Comparison of ENCODE assay signal across 9 mouse cellular contexts in genomic region chr14:23848529-23849141, GRCm38 (mm10).
A peak's percentile ranks its signal among the peaks of the same experiment; 100 is the strongest.
DNase-seq lines count a peak whose midpoint lies in the region; ATAC-seq and TF ChIP-seq lines count a peak whose summit lies in the region.
"Had no signal": no experiment of that assay in that cellular context is flagged by ENCODE, and none has a peak within 500 bp of the region (broad histone marks: within the 10 kb centered on the region; RNA-seq: fewer than 3 reads in every experiment).

No protein-coding gene starts in this region.

- no peak overlapping the region for H3K27ac ChIP-seq in liver, embryonic 12.5 days

- no peaks in the 10 kb centered on the region for H3K9me3 ChIP-seq in liver, embryonic 12.5 days (replicated peaks)

- WGBS in lung, adult 2 months: 27% methylated on average over 6 of the region's 6 CpGs
- WGBS in liver, embryonic 12.5 days (ENCODE audit: insufficient replicate concordance): 62% methylated on average over 6 of the region's 6 CpGs

- no peak for TF ChIP-seq POLR2A in lung, adult 2 months (IDR thresholded peaks at IDR 0.05; ENCODE audit: borderline replicate concordance, extremely low read depth, low read depth, low read length)

- DNase-seq in frontal cortex, postnatal 14 days (ENCODE audit: low spot score in 2 of 2): no peak
- peak; percentile 24 for DNase-seq in lung, postnatal 10 days
- no peak for DNase-seq in lung, adult 2 months
- DNase-seq in embryo, embryonic 9.5 days (ENCODE audit: extremely low spot score): peak; percentile 3
- peak; percentile 88 for DNase-seq in retina, postnatal 1 day
- no peak for DNase-seq in thymus, postnatal 4 days
- DNase-seq: heart, postnatal 14 days had no signal

- no peak for TF ChIP-seq CTCF in lung, adult 2 months (IDR thresholded peaks at IDR 0.05; ENCODE audit: insufficient read depth, low read length)

- no peaks in the 10 kb centered on the region for H3K27me3 ChIP-seq in liver, embryonic 12.5 days (replicated peaks)

- no peaks in the 10 kb centered on the region for H3K36me3 ChIP-seq in liver, embryonic 12.5 days

- H3K4me3 ChIP-seq in lung, adult 2 months (replicated peaks; ENCODE audit: extremely low read depth, low read depth, low read length): no peak overlapping the region
- no peak overlapping the region for H3K4me3 ChIP-seq in liver, embryonic 12.5 days

- H3K9ac ChIP-seq in liver, embryonic 12.5 days: no peak overlapping the region

- no peaks in the 10 kb centered on the region for H3K4me1 ChIP-seq in lung, adult 2 months (ENCODE audit: control insufficient read depth, insufficient read depth, low read length)
- H3K4me1 ChIP-seq in liver, embryonic 12.5 days: no peaks in the 10 kb centered on the region

- H3K4me2 ChIP-seq in liver, embryonic 12.5 days: no peak overlapping the region

- 0 out of 2 replicates have a peak, but pooled peaks have one; percentile 26 for ATAC-seq in frontal cortex, adult (ENCODE audit: low TSS enrichment)
- no peak for ATAC-seq in liver, embryonic 12.5 days

Comparison
In these comparisons a context has a peak if more than half of its experiments do, and no peak if none do; other contexts are left out.
1. DNase-seq: peak in lung, postnatal 10 days (single experiment), embryo, embryonic 9.5 days (single experiment) and retina, postnatal 1 day (single experiment); none in frontal cortex, postnatal 14 days (0 of 2), lung, adult 2 months (single experiment) and thymus, postnatal 4 days (single experiment).